Mouse (Mus musculus): ENCODE results near the gene Dynlrb2.

- no peak for TF ChIP-seq EP300 (optimal IDR thresholded peaks at IDR 0.05)
- TF ChIP-seq CTCF (IDR thresholded peaks at IDR 0.05; ENCODE audit: low read depth) = no peak
These were observed 38.1 kb downstream of the Dynlrb2 start for GRCm38 (mm10) chr8:116542842-116543241.

All from stomach, postnatal 0 days (tissue).